Mouse (Mus musculus): Measurements from ENCODE around the gene Herc6. TPM values are rescaled to one million over a fixed set of nuclear protein-coding genes. Genes with fewer than 3 reads are reported as not detected.

The Herc6 gene
- polyA plus RNA-seq, 1 experiment: 10.6 TPM

DNA sequence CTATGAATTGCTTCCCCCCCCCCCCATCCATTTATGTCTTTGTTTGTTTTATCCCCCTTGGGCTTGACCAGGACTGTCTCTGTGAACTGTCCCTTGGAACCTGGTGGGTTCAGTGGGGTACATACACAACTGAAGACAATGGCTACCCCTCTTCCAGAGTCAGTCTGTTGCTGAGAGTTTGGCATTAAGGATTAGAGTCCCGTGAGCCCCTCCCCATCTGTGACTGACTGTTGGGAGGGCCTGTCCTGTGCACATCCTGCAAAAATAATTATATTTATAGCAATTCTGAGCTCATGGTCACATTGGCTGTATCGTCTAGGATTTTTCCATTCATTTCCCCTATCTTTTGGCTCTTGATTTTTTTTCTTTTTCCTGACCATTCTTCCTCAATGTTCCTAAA, 122.9 kb downstream of the Herc6 start:
- peak overlapping the region; percentile 89 for H3K4me3 ChIP-seq (ENCODE audit: insufficient read depth, low read length)
- peak overlapping the region; percentile 55 for H3K27ac ChIP-seq (ENCODE audit: insufficient read depth, low read length)
- H3K4me1 ChIP-seq (ENCODE audit: control insufficient read depth, insufficient read depth, low read length): peaks cover 3% of the 10 kb centered on the region; the same call in 1 of the 2 replicates
- TF ChIP-seq POLR2A (IDR thresholded peaks at IDR 0.05; ENCODE audit: extremely low read depth, insufficient read depth, low read length) (peak; percentile 61; the same call in 1 of the 2 replicates), CTCF (IDR thresholded peaks at IDR 0.05; ENCODE audit: extremely low read depth, insufficient read depth, low read length) (no peak)

DNA sequence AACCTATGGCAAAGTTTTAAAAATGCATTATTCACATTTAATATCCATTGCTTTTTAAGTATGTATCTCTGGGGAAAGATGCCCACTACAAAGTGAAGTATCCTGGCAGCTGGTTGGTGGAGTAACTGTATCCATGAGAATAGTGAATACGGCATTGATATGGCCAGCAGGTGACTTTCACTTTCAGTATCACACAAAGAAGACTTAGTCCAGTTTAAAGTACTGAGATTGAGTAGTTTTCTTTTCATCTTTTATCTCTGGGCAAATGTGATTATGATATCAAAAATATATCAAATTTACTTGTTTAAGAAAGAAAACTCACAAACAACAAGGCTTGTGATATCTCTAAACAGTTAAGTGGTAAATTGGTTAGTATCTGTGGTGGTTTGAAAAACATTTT, 125.9 kb downstream of the Herc6 start:
- no peak overlapping the region for H3K4me3 ChIP-seq (ENCODE audit: insufficient read depth, low read length)
- H3K27ac ChIP-seq (ENCODE audit: insufficient read depth, low read length): no peak overlapping the region
- H3K4me1 ChIP-seq (ENCODE audit: control insufficient read depth, insufficient read depth, low read length): peaks cover 2% of the 10 kb centered on the region; the same call in 1 of the 2 replicates
- no peak for TF ChIP-seq POLR2A (IDR thresholded peaks at IDR 0.05; ENCODE audit: extremely low read depth, insufficient read depth, low read length)
- no peak for TF ChIP-seq CTCF (IDR thresholded peaks at IDR 0.05; ENCODE audit: extremely low read depth, insufficient read depth, low read length)

DNA sequence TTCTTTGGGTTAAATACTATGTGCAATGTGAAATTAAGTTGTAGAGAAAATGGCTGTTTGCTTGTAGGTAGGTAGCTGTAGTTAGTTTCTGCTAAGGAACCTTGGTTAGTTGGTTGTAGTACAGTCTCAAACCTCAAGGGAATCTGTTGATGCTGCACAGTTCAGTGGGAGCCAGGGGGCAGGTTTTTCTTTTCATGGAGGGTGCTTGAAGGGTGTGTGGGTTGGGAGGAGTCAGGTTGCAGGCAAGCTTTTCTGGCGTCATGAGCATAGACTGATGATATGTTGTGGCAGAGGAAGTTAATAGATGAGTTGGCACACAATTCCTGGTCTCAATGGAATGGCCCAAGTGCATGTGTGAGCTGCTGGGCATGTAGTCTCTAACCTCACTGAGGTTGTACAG, 130.9 kb downstream of the Herc6 start:
- peaks cover 3% of the 10 kb centered on the region; the same call in 1 of the 2 replicates for H3K4me1 ChIP-seq (ENCODE audit: control insufficient read depth, insufficient read depth, low read length)
- TF ChIP-seq POLR2A (IDR thresholded peaks at IDR 0.05; ENCODE audit: extremely low read depth, insufficient read depth, low read length) (no peak), CTCF (IDR thresholded peaks at IDR 0.05; ENCODE audit: extremely low read depth, insufficient read depth, low read length) (no peak)
- H3K4me3 ChIP-seq (ENCODE audit: insufficient read depth, low read length): no peak overlapping the region

More for the DNA sequence above, 130.9 kb downstream of the Herc6 start:
- no peak overlapping the region for H3K27ac ChIP-seq (ENCODE audit: insufficient read depth, low read length)

Other genes with a start within 250 kb of the Herc6 start
- not detected in 2 replicates for gene Vmn1r17, start 217.3 kb upstream of the Herc6 start, polyA plus RNA-seq (2012; rRNA removed)
- not detected in 2 replicates for gene Vmn1r18, start 185.2 kb upstream of the Herc6 start, polyA plus RNA-seq (2012; rRNA removed)
- not detected in 2 replicates for gene Vmn1r19, start 177.2 kb upstream of the Herc6 start, polyA plus RNA-seq (2012; rRNA removed)
- gene Vmn1r20, start 152.1 kb upstream of the Herc6 start, polyA plus RNA-seq (2012; rRNA removed): not detected in 2 replicates
- 39.6 and 40.7 TPM in 2 replicates for gene Ppm1k, start 45.5 kb upstream of the Herc6 start, polyA plus RNA-seq (2012; rRNA removed)
- gene Pyurf, start 111.1 kb downstream of the Herc6 start, polyA plus RNA-seq (2012; rRNA removed): 17.5 and 19.1 TPM in 2 replicates
- 62.9 and 72.2 TPM in 2 replicates for gene Lancl2, start 121.5 kb downstream of the Herc6 start, polyA plus RNA-seq (2012; rRNA removed)
- gene Vopp1, start 244.2 kb downstream of the Herc6 start, polyA plus RNA-seq (2012; rRNA removed): 83.2 and 85.8 TPM in 2 replicates

All from cortical plate, adult 2 months (tissue).